Mouse (Mus musculus): ENCODE data around the gene Fam8a1. TPM values are rescaled to one million over a fixed set of nuclear protein-coding genes. Genes with fewer than 3 reads are reported as not detected.

Fam8a1 gene
- total RNA-seq, 1 experiment from 2014 or later, result 25.7 TPM

- ATAC-seq (ENCODE audit: extremely low read depth, insufficient number of reproducible peaks, low FRiP score, poor library complexity, severe bottlenecking), result no peak
These were observed 57.1 kb downstream of the Fam8a1 start for GRCm38 (mm10) chr13:46726288-46727037.

GRCm38 (mm10) chr13:46727038-46727836, 57.9 kb downstream of the Fam8a1 start:
- peak; percentile 24; the same call in 1 of the 2 replicates for ATAC-seq (ENCODE audit: extremely low read depth, insufficient number of reproducible peaks, low FRiP score, poor library complexity, severe bottlenecking)

Other genes starting within 250 kb of the Fam8a1 start
- gene Cap2, start 167.7 kb upstream of the Fam8a1 start, total RNA-seq (2017), result 0.23 and 0.61 TPM in 2 replicates
- 115 and 126 TPM in 2 replicates for gene Nup153, start 58.4 kb downstream of the Fam8a1 start, total RNA-seq (2017)